Mouse (Mus musculus) thymus, postnatal 14 days (tissue): ENCODE measurements at regions not wholly inside any gene's neighbourhood (a gene's known extent, or its start where the extent isn't known, plus 50 kb on each side); places are given as distances from the start of the nearest gene placed in this dataset.
A peak's percentile ranks its signal among the peaks of the same experiment; 100 is the strongest.

Source experiments
- DNase-seq: peaks from one replicate; pipeline ENCODE4 v3.0.0; 2021

DNA sequence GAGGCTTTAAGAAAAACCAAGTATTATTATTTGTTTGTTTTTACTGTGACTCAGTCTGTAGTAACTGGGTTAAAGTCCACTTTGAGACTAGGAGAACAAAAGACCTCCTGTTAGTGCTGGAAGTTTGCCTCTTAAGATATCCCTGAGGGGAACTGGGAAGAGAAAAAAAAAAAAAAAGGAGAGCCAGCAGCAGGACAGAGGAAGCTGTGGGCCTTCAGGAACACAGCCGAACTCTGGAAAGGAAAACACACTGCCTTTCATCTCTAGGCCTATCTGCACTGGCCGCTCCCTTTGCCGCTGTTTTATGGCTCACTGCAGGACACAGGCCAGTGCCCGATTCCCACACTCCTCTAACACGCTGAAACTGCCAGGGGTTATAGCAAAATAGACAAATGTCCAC is 176.1 kb downstream of the Zfp36l1 start:
- DNase-seq, result no peak

DNA sequence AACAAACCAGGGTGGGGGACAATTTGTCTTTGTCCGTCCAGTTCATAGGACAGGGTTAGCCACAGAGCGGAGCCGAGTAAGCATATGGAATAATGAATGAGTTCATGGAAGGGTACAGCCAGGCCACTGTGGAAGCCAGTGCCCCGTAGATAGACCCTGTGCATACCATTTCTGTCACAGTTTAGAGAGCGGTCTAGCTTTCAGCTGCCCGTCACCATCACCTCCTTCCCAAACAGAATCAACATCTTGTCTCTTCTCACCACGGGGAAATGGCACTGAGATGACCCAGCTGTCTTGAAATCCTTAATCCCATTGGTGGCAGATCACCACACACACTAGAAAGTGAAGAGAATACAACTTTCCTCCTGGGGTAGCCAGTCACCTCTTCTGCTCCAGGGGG is 178.7 kb downstream of the Zfp36l1 start:
- DNase-seq, result no peak

DNA sequence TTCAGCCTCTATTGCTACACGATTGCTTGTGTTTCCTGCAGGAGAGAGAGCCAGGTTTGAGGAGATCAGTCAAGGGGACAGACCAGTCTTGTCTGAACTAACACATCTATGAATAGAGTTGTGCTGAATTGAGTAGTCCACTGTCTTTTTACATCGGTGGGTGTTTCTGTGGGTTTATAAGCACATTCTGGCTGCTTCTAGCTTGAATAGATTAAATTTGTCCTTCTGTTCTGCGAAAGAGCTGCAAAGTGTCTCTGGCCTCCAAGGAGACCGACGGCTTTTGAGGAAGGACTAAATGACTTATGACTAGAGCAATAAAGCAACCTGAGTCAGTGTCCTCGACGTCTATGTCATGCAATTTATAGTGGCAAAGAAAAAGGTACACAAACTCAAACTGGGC is 179.9 kb downstream of the Zfp36l1 start:
- no peak for DNase-seq

DNA sequence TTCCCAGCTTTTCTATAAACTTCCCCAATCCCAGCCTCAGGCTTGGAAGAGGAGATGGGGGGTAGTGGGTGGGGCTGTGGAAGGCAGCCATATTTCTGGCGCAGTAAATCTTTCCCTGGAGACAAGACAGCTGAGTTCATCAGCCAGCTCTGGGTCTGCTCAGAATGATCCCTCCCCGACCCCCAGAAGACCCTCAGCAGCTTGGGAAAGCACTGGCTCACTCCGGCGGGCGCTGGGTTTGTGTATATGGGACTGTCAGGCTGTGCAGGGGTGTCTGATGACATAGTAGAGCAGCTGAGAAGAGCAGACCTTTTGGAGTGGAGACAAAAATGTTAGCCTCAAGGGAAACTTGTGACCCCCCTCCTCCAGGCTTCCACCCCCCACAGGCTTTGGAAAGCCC is 181.4 kb downstream of the Zfp36l1 start:
- no peak for DNase-seq

DNA sequence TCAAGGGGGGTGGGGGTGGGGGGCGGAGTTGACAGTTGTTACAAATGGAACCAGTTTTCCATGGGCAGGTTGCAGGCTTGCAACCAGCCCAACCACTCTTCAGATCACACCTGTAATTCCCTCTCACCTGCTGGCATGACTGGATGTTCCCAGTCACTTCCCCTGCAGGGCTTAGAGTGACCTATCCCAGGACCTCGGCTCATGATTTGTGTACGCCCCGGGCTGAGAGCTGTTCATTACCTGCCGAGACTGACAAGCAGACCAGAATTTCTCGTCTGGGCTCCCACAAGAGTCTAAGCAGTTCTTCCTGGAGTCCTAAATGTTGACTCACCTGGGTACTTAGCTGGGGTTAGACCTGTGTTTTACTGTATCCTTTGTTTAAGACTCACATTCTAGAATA is 183.0 kb downstream of the Zfp36l1 start:
- no peak for DNase-seq

DNA sequence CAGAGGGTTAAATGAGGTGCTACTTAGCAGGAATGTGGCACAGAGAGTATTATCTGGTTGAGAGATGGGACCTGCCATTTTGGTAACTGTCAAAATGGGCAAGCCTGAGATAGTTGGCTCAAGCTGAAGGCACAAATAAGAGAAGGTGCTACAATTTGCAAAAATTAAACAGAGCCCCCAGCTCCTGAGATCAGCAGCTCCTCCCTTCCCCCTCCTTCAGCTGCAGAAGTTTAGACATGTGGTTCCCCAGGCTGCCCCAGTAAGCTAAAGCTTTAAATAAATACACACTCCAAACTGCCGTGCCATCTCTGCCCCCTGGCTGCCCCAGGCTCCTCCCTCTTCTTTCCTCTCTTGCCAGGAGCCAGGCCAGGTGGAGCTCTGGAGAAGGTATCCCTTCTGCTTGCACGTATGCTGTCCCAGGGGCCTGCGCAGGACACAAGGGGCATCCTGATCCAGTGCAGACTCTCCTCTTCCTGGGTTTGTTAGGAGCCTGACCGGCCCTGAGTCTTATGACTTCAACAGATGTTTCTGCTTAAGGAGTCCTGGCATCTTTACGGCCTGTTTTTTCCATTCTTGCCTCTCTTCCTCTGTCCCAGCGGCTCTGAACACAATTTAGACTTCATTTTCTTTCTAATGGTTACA is 184.0 kb downstream of the Zfp36l1 start:
- DNase-seq, result no peak

DNA sequence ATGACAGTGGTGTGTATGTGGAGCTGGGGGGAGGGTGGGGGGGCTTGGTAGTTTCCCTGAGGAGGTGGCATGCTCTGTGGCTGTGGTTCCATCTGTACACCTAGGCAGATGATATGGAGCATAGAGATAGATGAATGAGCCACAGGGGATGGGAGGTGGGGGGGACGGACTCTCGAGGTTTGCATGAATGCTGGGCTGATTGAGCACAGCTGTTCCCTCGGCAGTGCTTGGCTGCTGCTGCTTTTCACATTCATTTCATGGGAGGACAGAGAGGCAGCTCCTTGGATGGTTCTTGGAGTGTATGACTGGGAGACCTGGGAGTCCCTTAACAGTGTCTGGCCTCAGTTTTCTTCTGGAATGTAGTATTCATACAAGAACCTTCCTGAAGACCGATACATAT is 184.5 kb downstream of the Zfp36l1 start:
- no peak for DNase-seq

DNA sequence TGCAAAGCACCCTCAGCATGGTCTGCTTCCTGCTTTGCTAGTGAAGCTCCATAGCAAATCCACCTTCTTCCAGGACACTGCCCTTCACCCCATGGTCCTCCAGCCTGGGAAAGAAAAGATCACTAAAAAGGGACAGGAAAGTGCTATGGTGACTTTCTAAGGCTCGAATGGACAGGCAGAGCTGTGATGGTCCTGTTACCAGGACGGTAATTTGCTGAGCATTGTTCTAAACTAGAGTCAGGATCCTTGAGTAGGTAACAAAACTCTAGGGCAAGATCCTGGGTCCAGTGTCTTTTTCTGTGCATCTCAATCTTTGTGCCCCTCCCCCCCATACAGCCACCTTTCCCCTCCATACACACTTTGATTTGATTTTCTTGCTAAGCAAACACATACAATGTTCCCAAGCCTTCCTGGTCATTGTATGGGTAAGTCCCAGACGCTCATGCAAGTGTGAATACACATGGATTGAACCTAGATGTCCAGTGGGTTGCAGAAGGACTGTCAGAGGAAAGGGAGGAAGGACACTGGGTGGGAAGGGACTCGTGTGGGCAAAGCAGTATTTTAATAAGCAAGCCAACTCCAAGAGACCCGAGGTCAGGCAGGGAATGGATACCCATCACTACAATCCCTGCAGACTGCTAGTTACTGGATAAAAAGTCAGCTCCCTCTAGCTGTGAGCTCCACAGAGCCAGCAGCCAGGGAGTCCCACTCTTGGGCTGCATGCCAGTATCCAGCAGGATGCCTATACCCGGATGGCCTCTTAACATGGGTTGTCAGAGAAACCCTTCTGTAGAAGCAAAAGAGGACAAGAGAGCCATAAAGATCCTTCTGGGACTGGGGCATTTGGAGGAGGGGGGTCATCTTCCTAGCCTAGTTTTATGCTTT is 186.9 kb downstream of the Zfp36l1 start:
- no peak for DNase-seq

DNA sequence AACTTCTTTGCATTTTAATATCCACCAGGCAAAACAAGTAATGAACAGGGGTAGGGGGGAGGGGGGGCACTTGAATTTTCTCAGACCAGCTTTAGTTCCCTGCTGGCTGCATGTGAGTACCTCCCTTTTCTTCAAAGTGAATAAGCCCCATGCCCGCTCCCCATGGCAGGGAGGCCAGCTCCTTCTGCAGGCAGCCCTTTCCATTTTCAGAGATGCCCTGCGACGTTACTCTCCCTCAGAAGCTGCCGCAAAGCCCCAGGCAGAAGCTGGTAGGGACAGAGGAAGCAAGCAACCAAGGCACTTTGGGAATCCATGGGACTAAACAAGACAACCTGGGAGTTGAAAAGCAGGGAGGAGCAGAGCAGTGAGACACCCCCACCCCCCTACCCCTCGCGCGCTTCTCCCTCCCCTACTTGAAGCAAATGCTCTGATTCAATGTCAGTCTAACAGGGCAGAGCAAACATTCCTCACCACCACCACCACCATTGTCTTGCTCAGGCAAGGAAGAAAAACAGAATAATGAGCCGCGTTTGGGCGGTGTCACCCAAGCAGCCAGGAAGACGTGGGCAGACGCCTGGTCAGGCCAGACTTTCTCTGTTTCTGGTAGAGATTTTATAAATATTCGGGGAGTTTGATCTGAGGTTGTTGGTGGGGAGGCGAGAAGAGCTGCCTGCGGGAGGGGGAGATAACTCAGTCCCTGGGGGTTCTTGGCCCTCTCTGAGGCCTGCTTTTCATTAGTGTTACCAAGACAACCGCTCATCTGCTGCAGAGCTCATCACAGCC is 187.7 kb downstream of the Zfp36l1 start:
- no peak for DNase-seq

DNA sequence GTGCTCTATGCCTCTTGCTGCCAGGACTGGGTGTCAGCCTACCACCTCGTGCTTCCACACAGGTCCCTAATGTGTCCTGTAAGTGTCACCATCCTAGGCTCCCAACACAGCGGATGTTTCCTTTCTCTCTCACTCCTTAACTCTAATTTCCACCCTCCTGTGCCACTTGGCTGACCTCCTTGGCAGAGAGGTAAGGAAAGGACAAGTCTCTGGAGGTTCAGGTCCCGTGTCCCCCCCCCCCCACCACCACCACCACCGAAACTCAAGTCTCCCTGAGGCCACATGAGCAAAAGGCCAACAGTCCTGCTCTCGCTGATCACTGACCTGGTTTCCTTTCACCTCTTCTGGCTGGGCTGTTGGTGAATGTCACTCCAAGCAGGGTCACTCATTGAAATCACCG is 189.0 kb downstream of the Zfp36l1 start:
- no peak for DNase-seq

DNA sequence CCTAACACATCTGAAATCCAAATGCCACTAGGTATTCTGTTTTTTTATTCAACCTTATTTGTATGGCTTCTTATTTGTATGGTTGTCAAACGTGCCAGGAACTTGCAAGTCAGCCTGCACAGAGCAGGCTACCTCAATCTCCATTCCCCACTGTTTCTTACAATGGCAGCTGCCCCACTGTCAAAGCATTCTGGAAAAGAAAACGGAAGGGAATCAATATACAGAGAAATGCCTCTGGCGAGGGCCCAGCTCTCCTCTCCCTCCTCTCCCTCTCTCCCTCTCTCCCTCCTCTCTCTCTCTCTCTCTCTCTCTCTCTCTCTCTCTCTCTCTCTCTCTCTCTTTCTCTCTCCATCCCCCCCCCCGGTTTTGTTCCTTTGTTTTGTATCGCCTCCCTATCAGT is 191.0 kb downstream of the Zfp36l1 start:
- no peak for DNase-seq

DNA sequence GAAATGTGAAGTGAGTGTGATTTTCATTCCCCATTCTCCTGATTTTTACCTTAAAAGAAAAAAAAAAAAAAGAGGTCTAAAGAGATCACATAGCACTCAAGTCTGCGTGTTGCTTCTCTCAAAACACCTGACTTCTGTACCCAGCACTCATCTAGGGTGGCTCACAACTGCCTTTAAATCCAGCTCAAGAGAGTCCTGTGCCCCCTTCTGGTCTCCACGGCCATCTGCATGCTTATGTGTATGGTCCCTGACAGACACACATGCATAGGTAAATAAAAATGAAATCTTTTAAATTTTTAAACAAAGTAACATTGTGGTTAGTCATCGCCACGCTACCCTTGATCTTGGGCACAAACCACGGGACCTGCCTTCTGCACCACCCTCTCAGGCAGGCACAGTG is 193.8 kb downstream of the Zfp36l1 start:
- DNase-seq, result peak; percentile 19

DNA sequence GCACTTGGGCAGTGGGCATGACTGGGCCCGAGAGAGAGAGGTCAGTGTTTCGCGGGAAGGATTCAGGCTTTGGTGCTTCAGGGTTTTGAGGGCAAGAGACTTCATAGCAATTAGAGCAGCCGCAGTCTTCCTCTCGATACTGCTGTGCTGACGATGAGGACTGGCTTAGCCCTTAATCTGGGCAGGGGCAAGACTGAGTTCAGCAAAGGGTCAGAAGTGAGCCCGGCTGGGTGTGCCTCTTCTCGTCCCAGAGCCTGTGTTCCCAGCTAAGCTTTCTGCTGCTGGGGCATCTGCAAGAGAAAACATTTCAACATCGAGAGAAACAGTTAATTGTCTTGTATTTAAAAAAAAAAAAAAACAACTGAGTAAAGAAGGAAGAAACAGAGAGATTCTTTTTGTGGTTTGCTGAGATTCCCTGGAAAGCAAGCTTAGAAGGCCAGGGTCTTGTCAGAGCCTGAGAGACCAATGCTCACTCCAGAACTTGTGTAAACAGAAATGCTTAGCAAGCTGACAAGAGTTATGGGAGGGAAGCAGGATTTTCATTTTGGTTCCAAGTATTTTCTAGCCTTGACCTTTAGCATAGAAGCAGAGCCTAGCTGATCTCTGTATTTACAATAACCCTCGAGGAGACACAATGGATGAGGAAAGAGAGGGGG is 195.1 kb downstream of the Zfp36l1 start:
- no peak for DNase-seq

DNA sequence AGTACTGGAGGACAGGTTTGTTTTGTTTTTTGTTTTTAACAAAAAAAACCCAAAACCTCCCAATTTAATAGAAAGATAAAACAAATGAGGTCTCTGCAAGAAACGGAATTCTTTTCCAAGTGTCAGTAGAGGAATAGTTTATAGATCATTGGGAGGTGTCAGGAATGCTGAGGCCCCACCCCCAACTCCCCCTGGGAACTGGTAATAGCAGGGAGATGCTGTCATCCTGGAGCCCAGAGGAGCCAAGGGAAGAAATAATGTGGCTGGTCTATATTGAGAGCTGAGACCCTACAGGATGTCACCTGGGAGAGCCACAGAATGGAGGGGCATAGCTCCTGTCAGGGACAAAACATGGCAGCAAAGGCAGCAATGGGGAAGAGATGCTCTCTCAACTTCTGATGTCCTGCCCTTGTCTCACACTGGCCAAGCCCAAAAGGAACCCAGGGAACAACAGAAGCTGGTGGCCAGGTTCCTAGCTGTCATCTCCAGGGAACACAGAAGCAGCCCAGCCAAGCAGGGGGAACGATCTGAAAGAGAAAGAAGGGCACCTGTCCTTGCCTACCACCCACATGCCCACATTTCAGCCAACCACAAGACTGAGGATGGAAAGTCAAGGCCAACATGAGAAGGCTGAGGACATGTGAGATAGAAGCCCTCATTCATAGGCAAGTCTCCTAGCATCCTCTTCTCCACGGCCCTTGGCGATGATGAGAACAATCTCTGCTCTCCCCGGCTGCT is 195.7 kb downstream of the Zfp36l1 start:
- DNase-seq, result no peak

DNA sequence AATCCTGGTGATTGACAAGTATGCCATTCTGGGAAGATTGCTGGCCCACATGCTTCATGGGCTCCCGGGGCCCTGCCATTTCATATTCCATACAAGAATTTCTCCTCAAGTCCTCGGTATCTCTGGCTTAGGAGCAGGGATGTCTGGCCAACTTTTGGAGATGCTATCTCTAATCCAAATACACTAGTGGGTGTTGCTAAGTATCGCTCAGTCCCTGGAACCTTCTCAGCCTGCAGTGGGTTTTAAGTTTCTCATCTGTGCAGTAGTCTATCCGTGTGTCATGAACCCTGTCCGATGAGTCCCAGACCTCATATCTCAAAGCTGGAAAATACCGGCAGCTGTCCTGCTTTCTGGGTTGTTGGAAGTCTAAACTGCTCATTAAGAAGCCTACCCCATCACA is 198.9 kb downstream of the Zfp36l1 start:
- DNase-seq, result no peak

DNA sequence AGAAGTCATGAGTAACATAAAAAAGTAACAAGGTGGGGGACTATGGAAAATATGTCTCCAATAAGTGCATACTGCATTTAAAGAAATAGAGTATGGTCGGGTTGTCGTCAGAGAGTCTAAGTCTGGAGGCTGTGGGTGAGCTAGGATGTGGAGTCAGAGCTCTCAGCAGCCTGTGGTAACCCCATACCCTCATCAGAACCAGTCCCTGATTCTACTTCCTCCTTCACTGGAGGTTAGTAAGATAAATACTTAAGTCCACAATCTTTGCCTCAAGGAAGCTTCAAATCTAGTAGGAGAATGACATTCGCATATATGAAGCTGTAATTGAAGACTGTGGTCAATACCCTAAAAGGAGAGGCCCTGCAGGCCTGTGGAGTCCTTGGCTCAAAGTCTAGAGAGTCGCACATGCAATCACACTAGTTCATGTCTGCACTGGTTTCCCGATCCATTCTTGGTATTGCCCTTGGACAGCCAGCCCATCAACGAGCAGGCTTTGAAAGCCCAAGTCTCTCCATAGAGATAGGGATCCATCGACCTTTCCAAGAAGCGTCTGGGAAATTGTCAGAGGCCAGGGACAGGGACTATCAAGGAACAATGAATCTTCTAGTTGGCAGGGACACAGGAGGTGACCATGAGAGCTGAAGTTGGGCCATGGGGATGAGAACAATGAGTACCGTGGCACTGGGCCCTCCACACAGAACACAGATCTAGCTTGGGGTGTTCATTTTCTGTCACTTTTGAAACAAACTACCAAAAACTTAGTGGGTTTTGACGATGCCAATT is 200.3 kb downstream of the Zfp36l1 start:
- DNase-seq, result no peak

DNA sequence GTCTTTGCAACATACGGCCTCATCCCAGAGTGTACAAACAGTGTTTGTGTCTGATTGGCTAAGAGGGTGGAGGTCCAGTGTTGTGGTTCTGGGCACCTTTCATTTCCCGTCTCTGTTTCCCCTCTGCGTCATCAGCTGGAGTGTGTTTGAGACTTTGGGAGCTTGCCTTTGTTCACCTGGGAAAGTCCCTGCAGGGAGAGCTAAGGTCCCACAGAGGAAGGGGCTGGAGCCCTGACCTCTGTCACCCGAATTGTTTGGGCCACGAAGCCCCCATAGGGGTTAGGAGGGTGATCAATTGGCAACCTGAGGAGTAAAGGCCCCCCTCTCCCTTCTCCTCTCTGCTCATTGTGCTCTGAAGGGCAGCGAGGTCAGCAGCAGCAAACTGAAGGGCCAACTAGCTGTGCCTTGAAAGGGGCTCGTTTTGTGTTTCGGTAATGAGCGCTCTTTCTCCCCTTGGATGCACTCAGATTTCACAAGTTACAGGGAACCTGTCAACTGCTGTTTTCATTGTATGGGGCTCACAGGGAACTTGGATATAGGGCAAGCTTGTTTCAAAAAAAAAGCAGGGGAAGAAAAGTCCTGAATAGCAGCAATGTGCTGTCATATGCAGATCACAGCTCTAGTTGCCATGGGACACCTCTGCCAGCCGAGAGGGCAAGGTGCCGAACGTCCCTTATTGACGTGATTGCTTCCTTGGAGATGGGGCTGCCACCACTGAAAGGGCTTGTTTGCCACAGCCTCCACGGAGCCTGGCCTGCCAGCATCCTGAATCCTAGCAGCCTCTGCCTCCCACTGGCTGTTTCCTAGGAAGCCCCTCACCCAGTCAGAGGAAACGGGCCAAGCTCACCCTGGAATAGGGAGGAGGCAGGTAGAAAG is 201.7 kb downstream of the Zfp36l1 start:
- DNase-seq, result no peak

DNA sequence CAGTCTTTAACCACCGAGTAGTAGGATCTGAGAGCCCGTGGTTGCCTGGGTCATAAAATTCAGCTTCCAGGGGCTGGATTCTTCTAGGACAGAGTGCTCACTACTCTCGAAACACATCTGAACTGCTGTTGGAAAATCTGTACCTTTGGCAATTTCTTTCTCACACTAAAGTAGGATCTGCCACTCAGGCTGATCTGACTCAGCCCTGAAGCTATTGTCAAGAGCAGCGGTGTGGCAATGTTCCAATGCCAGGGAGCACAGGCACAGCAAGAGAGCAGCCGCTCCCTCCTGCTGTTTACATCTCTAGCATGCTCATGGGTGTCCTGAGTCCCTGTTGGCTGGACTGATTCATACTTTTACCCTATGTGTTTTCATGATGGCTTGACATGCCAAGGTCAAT is 205.2 kb downstream of the Zfp36l1 start:
- DNase-seq, result no peak

DNA sequence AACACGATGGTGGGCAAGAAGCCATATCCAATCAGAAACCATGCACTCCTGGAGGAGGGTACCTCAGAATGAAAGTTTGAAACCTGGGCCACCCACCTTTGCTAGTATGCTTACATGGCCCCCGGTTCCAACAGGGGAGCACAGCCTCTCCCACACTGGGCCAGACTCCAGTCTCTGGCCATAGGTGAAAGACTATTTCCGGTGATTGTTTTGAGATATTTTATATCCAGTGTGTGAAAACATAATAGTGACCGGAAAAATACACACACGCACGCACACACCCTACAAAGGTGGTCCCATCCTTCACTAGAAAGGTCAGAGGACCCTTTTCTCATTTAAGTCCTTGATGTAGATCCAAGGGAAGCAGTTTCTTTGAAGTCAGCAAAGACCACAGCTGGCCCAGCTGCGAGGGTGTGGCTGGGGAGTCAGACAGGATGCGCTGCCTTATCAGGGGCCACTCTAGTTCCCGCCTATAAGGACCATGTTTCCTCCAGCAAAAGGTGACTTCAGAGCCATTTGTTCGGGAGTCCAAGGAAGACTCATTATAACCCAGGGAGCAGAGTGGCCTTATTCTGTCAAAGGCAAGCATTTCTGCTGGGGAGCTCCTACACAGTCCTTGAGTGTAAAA is 206.0 kb downstream of the Zfp36l1 start:
- DNase-seq, result peak; percentile 10
